Mouse (Mus musculus): ENCODE data around the gene Lix1.

GRCm38 (mm10) chr17:17403038-17403437, 566 bp downstream of the Lix1 start:
- TF ChIP-seq CTCF (IDR thresholded peaks at IDR 0.05; ENCODE audit: low read depth) (no peak), EP300 (IDR thresholded peaks at IDR 0.05; ENCODE audit: low read depth) (no peak)

All from liver, embryonic 14.5 days (tissue).